Mouse (Mus musculus) liver, adult 2 months (tissue): ENCODE measurements around the gene Olfr312. TPM values are rescaled to one million over a fixed set of nuclear protein-coding genes. Genes with fewer than 3 reads are reported as not detected.

Experiments used
- DNase-seq: peaks from one replicate; pipeline ENCODE4 v3.0.0-alpha.2; 2011; ENCODE audit warnings: low read depth, low spot score; ENCODE audit errors: extremely low read depth
- H3K27ac ChIP-seq: fragments of 200-500 bp; replicated peaks from 2 replicates; pipeline ENCODE4 v1.5.1; 2012; ENCODE audit warnings: low read depth, mild to moderate bottlenecking, control low read depth, inconsistent platforms, low read length; ENCODE audit not compliant: insufficient read depth
- H3K27me3 ChIP-seq: fragments of 200-500 bp; 2 replicates; pipeline ENCODE4 v1.6.1; 2012; ENCODE audit warnings: mild to moderate bottlenecking, moderate library complexity, low read length, inconsistent platforms; ENCODE audit not compliant: control insufficient read depth, insufficient read depth
- H3K36me3 ChIP-seq: fragments of 200-500 bp; 2 replicates; pipeline ENCODE4 v1.6.1; 2012; ENCODE audit warnings: low read length, inconsistent platforms; ENCODE audit not compliant: control insufficient read depth, insufficient read depth
- H3K4me1 ChIP-seq: fragments of 200-500 bp; 2 replicates; pipeline ENCODE4 v1.6.1; 2011; ENCODE audit warnings: low read length; ENCODE audit not compliant: control insufficient read depth, insufficient read depth
- H3K4me3 ChIP-seq: fragments of 200-500 bp; 2 replicates; pipeline ENCODE4 v1.5.1; 2011; ENCODE audit warnings: low read depth, mild to moderate bottlenecking, control low read depth, low read length, moderate library complexity; ENCODE audit not compliant: insufficient read depth
- H3K79me2 ChIP-seq: fragments of 200-500 bp; 2 replicates; pipeline ENCODE4 v1.6.1; 2012; ENCODE audit warnings: inconsistent platforms, mild to moderate bottlenecking, low read length, moderate library complexity; ENCODE audit not compliant: control insufficient read depth, insufficient read depth
- H3K9ac ChIP-seq: fragments of 200-500 bp; 2 replicates; pipeline ENCODE4 v1.6.1; 2012; ENCODE audit warnings: low read depth, mild to moderate bottlenecking, control low read depth, inconsistent platforms, low read length
- CTCF ChIP-seq: fragments of 200-500 bp; IDR thresholded peaks from 2 replicates; pipeline ENCODE4 v1.5.1; 2011; ENCODE audit warnings: low read depth, low read length, control low read depth
- POLR2A ChIP-seq: fragments of 200-500 bp; IDR thresholded peaks from 2 replicates; pipeline ENCODE4 v1.6.1; 2011; ENCODE audit warnings: low read length, control low read depth; ENCODE audit not compliant: insufficient read depth; ENCODE audit errors: extremely low read depth
- WGBS: fragments of 180-500 bp; shearing (Covaris S2); methylation state at CpG from one replicate; pipeline ENCODE4 v1.1.7; 2018; 5-methylcytosine and 5-hydroxymethylcytosine counted together
- polyA plus RNA-seq: library from polyadenylated mRNA; depleted of rRNA; stranded (reverse); fragments of >200 nt; gene quantifications from 2 replicates; pipeline ENCODE4 v1.2.3, GENCODE M21; 2012
- total RNA-seq: library from RNA; depleted of rRNA; stranded (reverse); fragments of >200 nt; gene quantifications from 2 replicates; pipeline ENCODE4 v1.2.3, GENCODE M21; 2014

The Olfr312 gene
- total and polyA plus RNA-seq, 2 experiments: not detected

DNA sequence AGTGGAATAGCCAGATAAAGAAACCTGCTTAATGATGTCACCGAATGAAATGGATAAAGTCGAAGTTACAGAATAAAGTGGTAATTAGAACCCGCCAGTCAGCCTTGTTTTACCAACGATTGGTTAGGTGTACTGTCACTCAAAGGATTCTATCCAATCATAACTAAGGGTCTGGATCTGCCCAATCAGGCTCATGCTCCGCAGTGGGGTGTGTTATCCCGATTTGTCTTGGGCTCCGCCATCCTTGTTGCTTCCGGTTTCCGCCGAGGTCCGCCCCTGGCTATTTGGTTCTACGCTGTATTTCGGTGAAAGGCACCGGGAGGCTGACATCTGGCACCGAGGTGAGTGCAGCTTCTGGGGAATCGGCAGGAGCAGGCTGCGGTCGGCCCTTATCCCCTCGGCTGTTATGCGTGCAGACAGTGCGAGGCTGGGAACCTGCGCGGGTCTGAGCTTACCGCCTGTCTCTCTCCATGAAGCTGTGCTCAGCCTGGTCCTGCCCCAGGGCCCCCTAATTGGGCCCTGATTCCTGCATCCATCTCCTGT, 18.0 kb downstream of the Olfr312 start, which contains the start of gene Gm12258:
Gene Gm12258, plus strand, starts transcription at position 240 of the 543 bp plus-strand sequence.
- no peaks in the 10 kb centered on the region; the same call in 1 of the 2 replicates for H3K79me2 ChIP-seq
- no peaks in the 10 kb centered on the region for H3K27me3 ChIP-seq
- H3K9ac ChIP-seq: peak within 1 kb of the TSS; percentile 84
- peak within 1 kb of the TSS; percentile 52 for H3K27ac ChIP-seq
- DNase-seq: peak; percentile 97
- peak within 1 kb of the TSS; percentile 75 for H3K4me3 ChIP-seq
- WGBS: under 1% methylated on average over 24 of the region's 24 CpGs
- peaks cover 2% of the 10 kb centered on the region; the same call in 1 of the 2 replicates for H3K4me1 ChIP-seq
- peaks cover 5% of the 10 kb centered on the region; the same call in 1 of the 2 replicates for H3K36me3 ChIP-seq
- TF ChIP-seq CTCF: no peak
- TF ChIP-seq POLR2A: peak; percentile 44; the same call in 1 of the 2 replicates

DNA sequence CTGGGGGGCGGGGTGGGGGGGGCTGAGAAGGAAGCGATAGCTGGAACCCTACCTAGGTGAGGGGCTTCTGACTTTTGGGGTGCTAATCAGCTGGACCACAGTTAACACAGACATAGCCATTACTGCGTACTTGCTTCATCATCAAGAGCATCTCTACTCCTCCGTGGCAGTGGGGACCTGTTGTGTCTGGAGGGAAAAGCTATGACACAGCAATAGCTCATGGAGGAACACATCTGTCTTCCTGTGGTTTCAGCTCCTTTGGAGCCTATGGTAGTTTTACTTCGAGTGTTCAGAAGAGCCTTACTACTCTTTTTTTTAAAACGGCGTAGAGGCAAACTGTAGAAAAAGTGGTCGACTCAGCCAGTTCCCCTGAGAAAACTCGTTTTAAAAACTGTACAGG, 18.6 kb downstream of the Olfr312 start:
- TF ChIP-seq POLR2A (no peak), CTCF (no peak)
- Histone ChIP-seq H3K27me3 (no peaks in the 10 kb centered on the region), H3K4me3 (peak overlapping the region; percentile 75; the same call in 1 of the 2 replicates), H3K27ac (no peak overlapping the region), H3K36me3 (peaks cover 5% of the 10 kb centered on the region; the same call in 1 of the 2 replicates), H3K4me1 (peaks cover 2% of the 10 kb centered on the region; the same call in 1 of the 2 replicates), H3K9ac (peak overlapping the region; percentile 18; the same call in 1 of the 2 replicates), H3K79me2 (no peaks in the 10 kb centered on the region; the same call in 1 of the 2 replicates)
- DNase-seq: no peak
- 42% methylated on average over 9 of the region's 9 CpGs for WGBS

DNA sequence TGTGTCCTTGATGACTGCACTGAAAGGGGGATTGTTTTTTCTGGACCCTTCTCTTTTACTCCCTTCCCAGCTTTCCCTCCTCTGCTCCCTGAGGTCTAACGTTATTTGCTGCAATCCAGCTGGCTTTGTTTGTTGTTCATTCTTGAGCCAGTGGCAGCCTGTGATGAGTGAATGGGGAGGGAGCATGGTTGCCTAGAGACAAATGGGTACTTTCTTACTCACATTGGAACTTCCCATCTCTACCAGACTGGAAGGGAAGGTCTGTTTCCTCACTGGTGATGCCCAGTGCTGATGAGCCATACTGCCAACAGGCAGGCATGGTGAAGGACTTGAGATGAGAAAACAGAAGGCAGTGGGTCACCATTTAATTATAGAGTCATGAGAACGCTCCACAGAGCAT, 20.7 kb downstream of the Olfr312 start:
- peaks cover 16% of the 10 kb centered on the region for H3K36me3 ChIP-seq
- no peaks in the 10 kb centered on the region; the same call in 1 of the 2 replicates for H3K79me2 ChIP-seq
- no peak overlapping the region for H3K27ac ChIP-seq
- TF ChIP-seq CTCF: no peak
- no peak for TF ChIP-seq POLR2A
- no peak for DNase-seq
- WGBS: 71% methylated on average over 2 of the region's 2 CpGs
- no peak overlapping the region for H3K4me3 ChIP-seq
- H3K27me3 ChIP-seq: no peaks in the 10 kb centered on the region
- peaks cover 2% of the 10 kb centered on the region; the same call in 1 of the 2 replicates for H3K4me1 ChIP-seq
- H3K9ac ChIP-seq: no peak overlapping the region

DNA sequence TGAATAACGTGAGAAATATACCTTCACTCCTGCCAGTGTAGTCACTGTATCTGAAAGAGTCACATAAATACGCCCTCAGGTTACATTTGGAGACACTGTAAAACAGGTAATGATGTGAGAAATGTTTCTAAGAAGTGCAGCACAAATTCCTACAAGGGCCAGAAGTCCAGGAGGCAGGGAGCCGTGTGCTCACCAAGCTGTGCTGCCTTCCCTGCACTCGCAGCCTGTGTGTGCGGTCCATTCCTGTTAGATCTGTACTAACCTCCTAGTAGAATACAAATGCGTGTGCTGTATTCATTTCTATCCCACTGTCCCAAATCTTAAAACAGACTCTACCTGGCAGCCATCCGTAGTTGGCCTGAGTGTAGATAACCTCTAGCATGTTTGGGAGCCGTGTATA, 31.7 kb downstream of the Olfr312 start:
- H3K4me1 ChIP-seq: no peaks in the 10 kb centered on the region
- no peaks in the 10 kb centered on the region for H3K27me3 ChIP-seq
- no peaks in the 10 kb centered on the region for H3K79me2 ChIP-seq
- H3K36me3 ChIP-seq: peaks cover 42% of the 10 kb centered on the region
- DNase-seq: no peak
- H3K27ac ChIP-seq: no peak overlapping the region
- TF ChIP-seq CTCF: no peak
- no peak for TF ChIP-seq POLR2A
- 98% methylated on average over 8 of the region's 8 CpGs for WGBS
- no peak overlapping the region for H3K9ac ChIP-seq
- no peak overlapping the region for H3K4me3 ChIP-seq

DNA sequence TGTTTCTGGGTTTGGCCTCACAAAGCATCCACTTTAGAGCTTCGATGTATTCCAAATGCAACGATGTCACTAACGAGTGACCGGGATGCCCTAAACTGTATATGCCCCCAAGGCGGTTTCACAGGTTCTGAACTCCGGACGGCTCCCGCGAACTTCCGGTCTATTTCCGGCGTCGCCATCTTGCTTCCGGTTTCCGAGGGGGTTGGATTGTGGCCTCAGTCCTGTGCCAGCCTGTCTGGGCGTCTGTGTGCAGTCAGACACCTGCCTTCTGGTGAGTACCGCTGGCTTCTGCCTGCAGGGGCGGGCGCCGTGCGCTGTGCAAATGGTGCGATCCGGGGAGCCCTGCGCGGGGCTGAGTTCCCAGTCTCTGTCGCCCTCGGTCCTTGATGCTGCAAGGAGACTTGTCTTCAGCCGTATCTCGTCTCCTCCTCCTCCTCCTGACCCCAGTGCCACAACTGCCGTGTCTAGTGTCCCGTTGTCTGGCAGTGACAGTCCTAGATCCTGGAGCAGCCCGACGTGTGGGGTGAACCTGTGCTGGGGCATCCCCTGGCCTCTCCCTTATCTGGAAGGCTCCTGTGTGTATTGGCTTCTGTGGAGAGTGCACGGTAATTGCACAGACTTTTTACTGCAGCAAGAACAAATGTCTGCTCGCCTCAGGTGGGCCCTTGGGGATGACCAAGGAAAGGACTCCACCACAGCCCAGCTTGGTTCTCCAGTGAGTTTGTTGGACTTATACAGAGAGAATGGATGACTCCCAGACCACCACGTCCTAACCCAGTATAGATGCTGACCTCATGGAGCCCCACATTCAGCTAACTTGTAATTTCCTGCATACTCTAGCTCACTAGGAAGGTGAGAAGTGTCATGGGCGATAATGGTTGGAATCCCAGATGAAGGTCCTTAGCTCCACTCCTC, 38.3 kb downstream of the Olfr312 start, which contains the start of gene 2810021J22Rik:
Gene 2810021J22Rik, plus strand, starts transcription at position 178 of the 915 bp plus-strand sequence.
- H3K79me2 ChIP-seq: no peaks in the 10 kb centered on the region
- peak within 1 kb of the TSS; percentile 74 for H3K9ac ChIP-seq
- DNase-seq: peak; percentile 80
- peak within 1 kb of the TSS; percentile 25 for H3K27ac ChIP-seq
- H3K4me1 ChIP-seq: peaks cover 6% of the 10 kb centered on the region; the same call in 1 of the 2 replicates
- TF ChIP-seq POLR2A (peak; percentile 43), CTCF (peak; percentile 34)
- peak within 1 kb of the TSS; percentile 88 for H3K4me3 ChIP-seq
- 4% methylated on average over 37 of the region's 37 CpGs for WGBS
- no peaks in the 10 kb centered on the region for H3K36me3 ChIP-seq
- H3K27me3 ChIP-seq: no peaks in the 10 kb centered on the region
